Mouse (Mus musculus) cerebellum, postnatal 25 days (tissue): Measurements from ENCODE around the gene Smyd1.
"Not testable (repeated sequence)": the region's sequence is repeated elsewhere in the genome, so short reads cannot be mapped to it uniquely, and the experiment has no call there.

Experiments used
- DNase-seq, 2 experiments: peaks; one replicate each; pipeline ENCODE4 v3.0.0; 2021; ENCODE audit warnings: mixed read lengths in 2 of 2

The Smyd1 gene

GRCm38 (mm10) chr6:71321826-71322283 lies at the start of gene Smyd1:
Smyd1 (minus strand) TSS chr6:71322233.
- DNase-seq: no peak

- DNase-seq: no peak
Measured at GRCm38 (mm10) chr6:71371085-71371605, 49.1 kb upstream of the Smyd1 start.

GRCm38 (mm10) chr6:71369416-71369815 lies 47.4 kb upstream of the Smyd1 start:
- DNase-seq: no peak

DNA sequence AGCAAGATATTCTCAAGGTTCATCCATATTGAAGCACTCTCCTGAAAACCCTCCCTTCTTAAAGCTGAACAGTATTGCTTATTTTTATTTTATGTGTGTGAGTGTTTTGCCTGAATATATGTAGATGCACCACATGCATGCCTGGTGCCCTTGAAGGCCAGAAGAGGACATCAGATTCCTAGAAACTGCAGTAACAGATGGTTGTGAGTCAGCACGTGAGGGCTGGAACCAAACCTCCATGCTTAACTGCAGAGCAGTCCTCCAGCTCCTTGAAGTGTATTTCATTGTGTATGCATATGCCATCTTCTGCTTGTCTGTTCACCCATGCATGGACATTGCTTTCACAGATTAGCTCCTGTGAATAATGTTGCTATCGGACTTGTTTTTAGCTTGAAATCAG lies 42.0 kb upstream of the Smyd1 start:
- no peak for DNase-seq

DNA sequence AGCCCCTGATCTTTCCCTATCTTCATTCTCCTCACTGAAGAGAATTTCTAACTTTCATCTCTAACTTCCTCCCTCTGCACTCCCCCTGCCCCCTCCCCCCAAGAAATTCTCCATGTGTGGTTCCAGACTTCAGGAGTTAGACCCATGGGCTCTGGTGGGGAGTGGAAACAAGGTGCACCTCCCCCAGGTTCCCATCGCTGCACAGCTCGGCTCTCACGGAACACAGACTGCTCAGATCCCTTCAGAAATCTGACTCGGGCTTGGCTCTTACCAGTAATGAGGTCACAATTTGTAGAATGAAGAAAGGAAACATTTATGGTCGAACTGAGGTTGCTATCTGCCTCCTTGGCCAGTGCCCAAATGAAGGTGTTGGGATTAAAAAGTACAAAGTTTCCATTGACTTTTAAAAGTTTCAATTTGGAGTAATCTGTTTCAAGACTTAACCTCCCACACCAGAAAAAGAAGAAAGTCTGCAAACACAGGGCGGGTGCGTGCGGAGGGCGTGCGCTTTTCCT lies 39.2 kb upstream of the Smyd1 start:
- no peak for DNase-seq

GRCm38 (mm10) chr6:71360751-71361150 lies 38.7 kb upstream of the Smyd1 start:
- DNase-seq: no peak

DNA sequence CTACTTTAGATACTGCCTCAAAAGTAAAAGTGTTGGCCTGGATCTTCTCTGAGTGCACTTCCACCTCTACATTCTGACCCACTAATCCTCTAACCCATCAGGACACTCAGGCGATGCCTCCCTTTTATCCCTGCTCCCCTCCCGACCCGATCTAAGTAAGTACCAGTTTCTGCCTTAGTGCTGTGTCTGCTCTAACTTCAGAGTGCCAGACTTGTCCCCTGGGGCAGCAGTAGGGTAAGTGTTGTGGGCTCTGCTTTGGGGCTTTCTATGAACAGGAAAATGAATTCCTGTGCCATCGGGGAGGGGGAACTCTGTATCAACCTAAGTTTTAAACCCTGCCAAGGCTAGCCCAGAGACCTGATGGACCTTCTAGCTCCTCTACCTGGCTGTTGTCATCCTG lies 38.2 kb upstream of the Smyd1 start:
- no peak for DNase-seq

GRCm38 (mm10) chr6:71357493-71357892 lies 35.5 kb upstream of the Smyd1 start:
- DNase-seq: no peak

- DNase-seq: no peak
Measured at GRCm38 (mm10) chr6:71353722-71354121, 31.7 kb upstream of the Smyd1 start.

DNA sequence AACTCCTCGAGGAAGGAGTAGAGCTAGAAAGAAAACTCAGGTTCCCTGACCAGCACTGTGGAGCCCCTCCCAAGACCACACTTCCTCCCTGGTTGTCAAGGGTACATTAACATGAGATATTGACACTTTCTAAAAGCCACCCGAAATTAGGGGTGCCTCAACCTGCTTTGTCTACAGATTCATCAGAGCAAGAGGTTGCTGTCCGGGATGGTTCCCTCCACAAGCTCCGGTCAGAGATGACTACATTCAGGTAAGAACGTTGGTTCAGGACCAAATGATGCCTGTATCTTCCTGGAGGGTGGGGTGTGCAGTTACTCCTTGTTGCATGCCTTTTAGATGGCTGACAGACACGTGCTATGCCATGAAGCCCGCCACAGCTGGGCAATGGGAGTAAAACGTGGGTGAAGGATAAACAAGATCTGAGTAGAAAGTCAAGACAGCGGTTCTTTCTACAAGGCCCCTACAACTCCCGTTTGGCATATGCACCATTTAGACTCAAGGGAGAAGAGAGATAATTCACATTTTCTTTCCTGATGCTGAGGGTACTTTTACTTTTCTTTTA lies 30.9 kb upstream of the Smyd1 start:
- no peak for DNase-seq

- DNase-seq: no peak
Measured at GRCm38 (mm10) chr6:71352201-71352600, 30.2 kb upstream of the Smyd1 start.

- DNase-seq: no peak
Measured at GRCm38 (mm10) chr6:71351201-71351600, 29.2 kb upstream of the Smyd1 start.

GRCm38 (mm10) chr6:71348006-71348405 lies 26.0 kb upstream of the Smyd1 start:
- no peak for DNase-seq

GRCm38 (mm10) chr6:71341179-71341578 lies 19.1 kb upstream of the Smyd1 start:
- no peak for DNase-seq

GRCm38 (mm10) chr6:71339351-71339750 lies 17.3 kb upstream of the Smyd1 start:
- DNase-seq: no peak

GRCm38 (mm10) chr6:71338941-71339340 lies 16.9 kb upstream of the Smyd1 start:
- DNase-seq: no peak

DNA sequence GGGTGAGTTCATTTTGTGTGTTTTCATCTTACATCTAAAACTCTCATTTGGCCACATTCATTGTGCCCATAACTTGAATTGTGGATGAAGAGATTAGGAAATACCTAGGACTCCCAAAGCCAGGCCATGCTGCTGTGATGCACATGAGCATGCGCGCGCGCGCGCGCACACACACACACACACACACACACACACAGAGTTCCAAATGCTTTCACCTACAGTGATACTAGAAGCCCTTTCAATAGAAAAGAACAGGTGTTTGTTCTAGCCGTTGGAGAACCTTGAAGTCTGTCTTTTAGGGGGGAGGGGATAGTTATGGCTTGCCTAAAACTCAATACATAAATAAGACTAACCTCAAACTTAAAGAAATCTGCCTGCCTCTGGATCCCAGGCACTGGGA lies 15.6 kb upstream of the Smyd1 start:
- DNase-seq: no peak

DNA sequence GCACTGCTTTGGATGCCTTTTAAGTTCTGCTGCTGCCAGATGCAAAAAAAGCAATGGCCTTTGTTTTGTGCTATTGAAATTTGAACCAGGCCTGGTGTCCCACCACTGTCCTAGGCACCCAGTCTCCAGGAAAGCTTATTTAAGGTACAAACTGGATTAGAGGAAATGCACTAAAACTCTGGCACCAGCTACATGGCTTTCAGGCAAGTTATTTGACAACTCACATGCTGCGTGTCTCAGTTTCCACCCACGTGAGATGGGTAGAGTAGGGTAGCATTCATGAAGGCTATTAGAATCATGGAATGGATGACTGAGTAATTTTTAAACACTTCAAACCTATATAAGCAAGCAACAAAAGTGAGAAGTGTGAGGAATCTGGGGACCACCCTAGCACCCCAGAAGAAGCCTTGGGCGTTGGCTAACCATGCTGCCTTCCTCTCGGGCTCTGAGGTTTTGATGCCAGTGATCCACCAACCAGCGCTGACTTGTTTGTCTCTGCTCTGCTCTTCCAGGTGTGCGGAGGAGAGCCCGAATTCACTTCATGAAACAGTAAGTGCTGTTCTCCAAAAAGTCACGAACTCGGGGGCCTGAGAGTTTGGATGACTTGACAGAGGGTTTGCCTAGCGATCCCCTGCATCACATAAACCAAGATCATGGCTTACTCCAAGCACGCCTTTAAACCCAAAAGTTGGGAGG lies 11.7 kb upstream of the Smyd1 start:
- no peak for DNase-seq

GRCm38 (mm10) chr6:71333031-71333430 lies 11.0 kb upstream of the Smyd1 start:
- DNase-seq: no peak

DNA sequence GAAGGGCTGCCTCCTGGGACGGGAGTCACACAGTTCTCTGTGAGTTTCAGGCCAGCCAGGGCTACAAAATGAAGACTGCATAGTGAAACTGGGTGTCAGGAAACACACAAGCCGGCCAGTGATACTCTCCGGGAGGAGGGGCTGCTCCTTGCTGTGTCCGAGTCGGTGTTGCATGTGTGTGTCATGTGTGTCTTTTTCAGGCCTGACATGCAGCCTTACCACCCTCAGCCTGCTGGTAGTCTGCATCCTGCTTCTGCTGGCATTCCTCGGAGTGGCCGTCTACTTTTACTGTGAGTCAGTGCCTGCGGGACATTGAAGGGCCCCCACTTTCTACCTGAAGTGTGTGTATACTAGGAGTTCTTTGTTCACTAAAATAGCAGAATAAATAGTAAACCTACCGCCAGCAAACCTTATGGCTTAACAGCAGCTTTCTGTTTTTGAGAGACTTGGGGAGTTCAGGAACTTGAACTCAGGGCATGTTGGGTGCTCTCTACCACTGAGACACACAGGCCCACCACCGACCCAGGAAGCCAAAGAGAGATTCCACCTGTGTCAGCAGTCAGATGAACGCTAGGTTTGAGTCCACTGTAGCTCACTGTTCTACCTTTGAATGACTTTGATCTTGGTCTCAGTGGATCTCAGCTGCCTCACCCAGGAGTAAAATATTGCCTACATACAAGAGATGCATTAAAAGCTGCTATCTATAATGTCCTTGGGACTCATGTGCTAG lies 10.4 kb upstream of the Smyd1 start:
- no peak for DNase-seq

- DNase-seq: not testable (repeated sequence)
Measured at GRCm38 (mm10) chr6:71331491-71331890, 9.5 kb upstream of the Smyd1 start.

DNA sequence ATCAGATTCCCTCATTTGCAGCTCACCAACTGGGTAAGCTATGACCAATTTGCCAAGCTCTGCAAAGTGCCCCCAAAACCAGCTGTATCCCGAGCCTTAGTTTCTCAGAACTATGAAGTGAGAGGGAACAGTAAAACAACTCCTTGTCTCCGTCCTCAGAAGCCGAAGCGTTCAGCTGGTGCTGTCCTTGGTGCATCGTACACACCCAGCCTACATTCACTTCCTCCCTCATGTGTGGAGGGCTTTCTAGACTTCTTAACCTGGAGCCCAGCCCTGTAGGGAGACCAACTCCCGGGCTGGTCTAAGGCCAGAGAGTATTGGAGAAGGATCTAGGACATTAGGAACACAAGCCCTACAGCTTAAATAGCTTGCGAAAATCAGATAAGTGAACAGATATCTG lies 8.5 kb upstream of the Smyd1 start:
- DNase-seq: no peak

DNA sequence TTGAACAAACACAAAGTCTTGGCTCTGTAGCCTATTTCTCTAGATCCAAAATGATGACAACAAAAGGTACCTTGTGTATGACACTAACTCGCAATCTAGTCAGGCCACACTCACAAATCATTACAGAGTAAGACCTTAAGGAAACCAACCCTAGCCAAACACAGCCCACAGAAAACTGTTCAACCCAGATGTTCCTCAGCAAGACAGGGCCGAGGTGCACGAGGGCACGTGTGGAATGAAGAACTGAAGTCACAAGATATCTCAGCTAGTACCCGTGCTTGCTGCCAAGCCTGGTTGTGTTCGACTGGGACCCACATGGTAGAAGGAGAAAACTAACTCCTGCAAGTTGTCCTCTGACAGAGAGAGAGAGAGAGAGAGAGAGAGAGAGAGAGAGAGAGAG lies 7.8 kb upstream of the Smyd1 start:
- no peak for DNase-seq

- no peak for DNase-seq
Measured at GRCm38 (mm10) chr6:71324816-71325215, 2.8 kb upstream of the Smyd1 start.
